Mouse (Mus musculus): ENCODE data around the gene Nln. TPM values are rescaled to one million over a fixed set of nuclear protein-coding genes. Genes with fewer than 3 reads are reported as not detected.
A peak's percentile ranks its signal among the peaks of the same experiment; 100 is the strongest.

The Nln gene
- polyA plus RNA-seq, 1 experiment: 26.0 TPM

- TF ChIP-seq CTCF (IDR thresholded peaks at IDR 0.05; ENCODE audit: low read depth, low read length): no peak
- no peak for TF ChIP-seq POLR2A (IDR thresholded peaks at IDR 0.05; ENCODE audit: borderline replicate concordance, low read depth, low read length)
These were observed 34.7 kb downstream of the Nln start for GRCm38 (mm10) chr13:104074731-104075130.

GRCm38 (mm10) chr13:104074230-104074629, 35.2 kb downstream of the Nln start:
- TF ChIP-seq CTCF (IDR thresholded peaks at IDR 0.05; ENCODE audit: low read depth, low read length): no peak
- TF ChIP-seq POLR2A (IDR thresholded peaks at IDR 0.05; ENCODE audit: borderline replicate concordance, low read depth, low read length): no peak
- H3K4me1 ChIP-seq (ENCODE audit: control insufficient read depth, insufficient read depth, low read length): peaks cover 17% of the 10 kb centered on the region
- no peak overlapping the region for H3K4me3 ChIP-seq (ENCODE audit: insufficient read depth, low read length)
- H3K27ac ChIP-seq (ENCODE audit: insufficient read depth, low read depth, low read length): no peak overlapping the region

More at GRCm38 (mm10) chr13:104074731-104075130, 34.7 kb downstream of the Nln start:
- H3K27ac ChIP-seq (ENCODE audit: insufficient read depth, low read depth, low read length): peak overlapping the region; percentile 6; the same call in 1 of the 2 replicates
- H3K4me1 ChIP-seq (ENCODE audit: control insufficient read depth, insufficient read depth, low read length): peaks cover 17% of the 10 kb centered on the region
- peak overlapping the region; percentile 20; the same call in 1 of the 2 replicates for H3K4me3 ChIP-seq (ENCODE audit: insufficient read depth, low read length)

- Histone ChIP-seq H3K4me1 (ENCODE audit: control insufficient read depth, insufficient read depth, low read length) (peaks cover 17% of the 10 kb centered on the region), H3K4me3 (ENCODE audit: insufficient read depth, low read length) (no peak overlapping the region), H3K27ac (ENCODE audit: insufficient read depth, low read depth, low read length) (no peak overlapping the region)
- TF ChIP-seq POLR2A (IDR thresholded peaks at IDR 0.05; ENCODE audit: borderline replicate concordance, low read depth, low read length): no peak
- no peak for TF ChIP-seq CTCF (IDR thresholded peaks at IDR 0.05; ENCODE audit: low read depth, low read length)
These were observed 37.1 kb downstream of the Nln start for GRCm38 (mm10) chr13:104072351-104072750.

- TF ChIP-seq POLR2A (IDR thresholded peaks at IDR 0.05; ENCODE audit: borderline replicate concordance, low read depth, low read length) (no peak), CTCF (IDR thresholded peaks at IDR 0.05; ENCODE audit: low read depth, low read length) (no peak)
- no peak overlapping the region for H3K4me3 ChIP-seq (ENCODE audit: insufficient read depth, low read length)
- peaks cover 16% of the 10 kb centered on the region for H3K4me1 ChIP-seq (ENCODE audit: control insufficient read depth, insufficient read depth, low read length)
- no peak overlapping the region for H3K27ac ChIP-seq (ENCODE audit: insufficient read depth, low read depth, low read length)
These were observed 38.7 kb downstream of the Nln start for GRCm38 (mm10) chr13:104070703-104071102.

GRCm38 (mm10) chr13:104069216-104069615, 40.2 kb downstream of the Nln start:
- peaks cover 11% of the 10 kb centered on the region for H3K4me1 ChIP-seq (ENCODE audit: control insufficient read depth, insufficient read depth, low read length)
- no peak for TF ChIP-seq POLR2A (IDR thresholded peaks at IDR 0.05; ENCODE audit: borderline replicate concordance, low read depth, low read length)
- no peak for TF ChIP-seq CTCF (IDR thresholded peaks at IDR 0.05; ENCODE audit: low read depth, low read length)
- H3K4me3 ChIP-seq (ENCODE audit: insufficient read depth, low read length): no peak overlapping the region
- no peak overlapping the region for H3K27ac ChIP-seq (ENCODE audit: insufficient read depth, low read depth, low read length)

GRCm38 (mm10) chr13:104065649-104066347, 43.6 kb downstream of the Nln start:
- H3K27ac ChIP-seq (ENCODE audit: insufficient read depth, low read depth, low read length): no peak overlapping the region
- no peak for TF ChIP-seq CTCF (IDR thresholded peaks at IDR 0.05; ENCODE audit: low read depth, low read length)
- TF ChIP-seq POLR2A (IDR thresholded peaks at IDR 0.05; ENCODE audit: borderline replicate concordance, low read depth, low read length): no peak
- H3K4me3 ChIP-seq (ENCODE audit: insufficient read depth, low read length): no peak overlapping the region
- peaks cover 5% of the 10 kb centered on the region; the same call in 1 of the 2 replicates for H3K4me1 ChIP-seq (ENCODE audit: control insufficient read depth, insufficient read depth, low read length)

GRCm38 (mm10) chr13:104063061-104063460, 46.4 kb downstream of the Nln start:
- no peak overlapping the region for H3K4me3 ChIP-seq (ENCODE audit: insufficient read depth, low read length)
- H3K4me1 ChIP-seq (ENCODE audit: control insufficient read depth, insufficient read depth, low read length): peaks cover 5% of the 10 kb centered on the region; the same call in 1 of the 2 replicates
- H3K27ac ChIP-seq (ENCODE audit: insufficient read depth, low read depth, low read length): no peak overlapping the region
- TF ChIP-seq CTCF (IDR thresholded peaks at IDR 0.05; ENCODE audit: low read depth, low read length) (no peak), POLR2A (IDR thresholded peaks at IDR 0.05; ENCODE audit: borderline replicate concordance, low read depth, low read length) (no peak)

GRCm38 (mm10) chr13:104061975-104062750, 47.3 kb downstream of the Nln start:
- Histone ChIP-seq H3K4me3 (ENCODE audit: insufficient read depth, low read length) (no peak overlapping the region), H3K4me1 (ENCODE audit: control insufficient read depth, insufficient read depth, low read length) (peaks cover 7% of the 10 kb centered on the region; the same call in 1 of the 2 replicates), H3K27ac (ENCODE audit: insufficient read depth, low read depth, low read length) (no peak overlapping the region)
- no peak for TF ChIP-seq CTCF (IDR thresholded peaks at IDR 0.05; ENCODE audit: low read depth, low read length)
- TF ChIP-seq POLR2A (IDR thresholded peaks at IDR 0.05; ENCODE audit: borderline replicate concordance, low read depth, low read length): no peak

GRCm38 (mm10) chr13:104060231-104060630, 49.2 kb downstream of the Nln start:
- 0 out of 2 replicates have a peak, but pooled peaks cover 2% of the 10 kb centered on the region for H3K4me1 ChIP-seq (ENCODE audit: control insufficient read depth, insufficient read depth, low read length)
- H3K4me3 ChIP-seq (ENCODE audit: insufficient read depth, low read length): no peak overlapping the region
- no peak overlapping the region for H3K27ac ChIP-seq (ENCODE audit: insufficient read depth, low read depth, low read length)
- TF ChIP-seq POLR2A (IDR thresholded peaks at IDR 0.05; ENCODE audit: borderline replicate concordance, low read depth, low read length) (no peak), CTCF (IDR thresholded peaks at IDR 0.05; ENCODE audit: low read depth, low read length) (no peak)

- Histone ChIP-seq H3K27ac (ENCODE audit: insufficient read depth, low read depth, low read length) (no peak overlapping the region), H3K4me1 (ENCODE audit: control insufficient read depth, insufficient read depth, low read length) (0 out of 2 replicates have a peak, but pooled peaks cover 2% of the 10 kb centered on the region), H3K4me3 (ENCODE audit: insufficient read depth, low read length) (no peak overlapping the region)
- TF ChIP-seq POLR2A (IDR thresholded peaks at IDR 0.05; ENCODE audit: borderline replicate concordance, low read depth, low read length) (no peak), CTCF (IDR thresholded peaks at IDR 0.05; ENCODE audit: low read depth, low read length) (no peak)
These were observed 49.9 kb downstream of the Nln start for GRCm38 (mm10) chr13:104059536-104059935.

Measured in bone marrow macrophage, adult 2 months (primary cell).